Mouse (Mus musculus): Measurements from ENCODE around the gene Dab1. TPM values are rescaled to one million over a fixed set of nuclear protein-coding genes. Genes with fewer than 3 reads are reported as not detected.

The Dab1 gene
- polyA plus RNA-seq, 1 experiment from 2014 or later: 123 TPM

DNA sequence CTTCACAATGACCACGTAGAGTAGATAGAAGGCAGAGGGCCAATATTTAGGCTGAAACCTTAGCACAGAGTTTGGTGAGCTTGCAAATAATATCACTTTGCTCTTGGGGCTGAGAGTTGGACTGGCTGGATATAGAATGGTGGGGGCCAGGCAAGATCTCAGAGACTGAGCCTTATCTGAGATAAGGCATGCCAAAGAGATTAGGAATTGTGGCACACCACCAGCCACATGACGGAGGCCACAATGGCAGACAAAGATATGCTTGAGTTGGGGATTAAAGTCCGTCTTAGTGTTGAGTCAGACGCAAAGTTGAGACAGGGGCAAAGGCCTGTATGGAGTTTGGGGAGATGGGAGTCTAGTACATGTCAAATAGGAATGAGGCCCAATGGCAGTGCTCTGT, 1173.0 kb downstream of the Dab1 start:
- Histone ChIP-seq H3K36me3 (ENCODE audit: control insufficient read depth, insufficient read depth, low read length) (no peaks in the 10 kb centered on the region), H3K27ac (ENCODE audit: low read length) (no peak overlapping the region), H3K9me3 (replicated peaks; ENCODE audit: control insufficient read depth, low read length, poor library complexity, severe bottlenecking) (no peaks in the 10 kb centered on the region), H3K4me1 (ENCODE audit: control insufficient read depth, insufficient read depth, low read length) (no peaks in the 10 kb centered on the region), H3K4me3 (ENCODE audit: low read depth, low read length) (no peak overlapping the region), H3K4me2 (ENCODE audit: low read length) (no peak overlapping the region), H3K9ac (ENCODE audit: low read depth, low read length) (no peak overlapping the region), H3K27me3 (ENCODE audit: control insufficient read depth, insufficient read depth, low read depth, low read length) (no peaks in the 10 kb centered on the region)
- 76% methylated on average over 4 of the region's 4 CpGs for WGBS
- ATAC-seq: no peak
